Mouse (Mus musculus): ENCODE data around the gene Odf3l1. TPM values are rescaled to one million over a fixed set of nuclear protein-coding genes. Genes with fewer than 3 reads are reported as not detected.
"Not testable (repeated sequence)": the region's sequence is repeated elsewhere in the genome, so short reads cannot be mapped to it uniquely, and the experiment has no call there.

Gene Odf3l1
- polyA plus RNA-seq (2014; fragmentation: Nextera tagmentation; extraction: Ambion mirVana) = 0.23 and 1.1 TPM in 2 replicates

DNA sequence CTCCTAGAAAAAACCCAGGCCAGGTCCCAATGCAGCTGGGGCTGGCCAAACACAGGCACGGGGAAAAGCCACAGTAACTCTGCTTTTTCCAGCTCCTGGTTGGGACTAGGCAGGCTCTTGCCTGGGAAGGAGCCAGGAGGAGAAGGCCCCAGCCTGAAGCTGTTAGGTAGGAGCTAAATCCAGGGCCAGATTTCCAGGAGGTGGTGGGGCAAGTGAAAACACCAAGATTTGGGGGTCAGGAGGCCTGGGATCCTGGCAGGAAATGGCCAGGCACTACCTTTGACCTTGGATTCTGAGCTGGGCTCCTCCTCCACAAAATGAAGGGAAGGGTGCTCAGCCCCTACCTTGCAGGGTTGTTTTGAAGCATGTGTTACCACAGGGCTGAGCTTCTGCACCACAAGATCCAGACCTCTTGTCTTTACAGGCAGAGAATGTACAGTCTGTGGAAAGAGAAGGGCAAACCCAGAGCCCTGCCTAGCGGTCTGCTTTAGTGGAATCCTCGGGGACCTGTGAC, at the start of gene Odf3l1:
TSS of gene Odf3l1 (minus strand) at position 464 of the 514 bp plus-strand sequence.
- WGBS = 8% methylated on average over 3 of the region's 3 CpGs
- Histone ChIP-seq H3K4me1 (ENCODE audit: insufficient read depth) (peaks cover 41% of the 10 kb centered on the region), H3K4me2 (peak within 1 kb of the TSS; percentile 70), H3K36me3 (ENCODE audit: insufficient read depth) (no peaks in the 10 kb centered on the region), H3K9ac (peak within 1 kb of the TSS; percentile 54), H3K27me3 (ENCODE audit: insufficient read depth, low read length) (no peaks in the 10 kb centered on the region; the same call in 1 of the 2 replicates), H3K9me3 (ENCODE audit: low read depth, low read length) (no peaks in the 10 kb centered on the region), H3K27ac (ENCODE audit: low read depth) (peak within 1 kb of the TSS; percentile 66), H3K4me3 (ENCODE audit: low read depth, low read length) (peak within 1 kb of the TSS; percentile 47)
- ATAC-seq (ENCODE audit: insufficient read depth) = no peak
- DNase-seq = peak; percentile 72
- TF ChIP-seq CTCF (IDR thresholded peaks at IDR 0.05; ENCODE audit: low read depth) = no peak

DNA sequence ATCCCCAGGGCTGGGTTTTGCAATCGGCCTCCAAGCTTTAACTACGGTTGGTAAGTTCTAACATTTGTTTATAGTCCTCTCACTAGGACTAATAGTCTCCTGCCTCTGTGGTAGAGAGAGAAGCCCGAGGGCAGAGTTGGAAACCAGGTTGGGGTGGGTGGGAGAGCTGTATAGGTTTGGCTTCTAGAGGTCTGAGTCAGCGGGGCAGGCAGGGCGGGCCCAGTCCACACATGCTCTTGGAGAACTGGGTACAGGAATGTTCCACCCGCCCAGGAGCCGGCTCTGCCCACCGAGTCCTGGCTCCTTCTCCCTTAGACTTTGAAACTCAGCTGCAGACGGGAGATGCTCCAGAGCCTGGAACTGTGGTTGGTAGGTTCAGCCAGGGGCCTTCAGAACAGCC, 49.5 kb upstream of the Odf3l1 start:
- Histone ChIP-seq H3K9ac (no peak overlapping the region), H3K27ac (ENCODE audit: low read depth) (no peak overlapping the region), H3K4me1 (ENCODE audit: insufficient read depth) (no peaks in the 10 kb centered on the region), H3K4me2 (no peak overlapping the region), H3K36me3 (ENCODE audit: insufficient read depth) (peaks cover 47% of the 10 kb centered on the region), H3K4me3 (ENCODE audit: low read depth, low read length) (no peak overlapping the region), H3K27me3 (ENCODE audit: insufficient read depth, low read length) (no peaks in the 10 kb centered on the region), H3K9me3 (ENCODE audit: low read depth, low read length) (no peaks in the 10 kb centered on the region)
- 77% methylated on average over 9 of the region's 9 CpGs for WGBS
- no peak for TF ChIP-seq CTCF (IDR thresholded peaks at IDR 0.05; ENCODE audit: low read depth)
- DNase-seq (no peak), ATAC-seq (ENCODE audit: insufficient read depth) (no peak)

DNA sequence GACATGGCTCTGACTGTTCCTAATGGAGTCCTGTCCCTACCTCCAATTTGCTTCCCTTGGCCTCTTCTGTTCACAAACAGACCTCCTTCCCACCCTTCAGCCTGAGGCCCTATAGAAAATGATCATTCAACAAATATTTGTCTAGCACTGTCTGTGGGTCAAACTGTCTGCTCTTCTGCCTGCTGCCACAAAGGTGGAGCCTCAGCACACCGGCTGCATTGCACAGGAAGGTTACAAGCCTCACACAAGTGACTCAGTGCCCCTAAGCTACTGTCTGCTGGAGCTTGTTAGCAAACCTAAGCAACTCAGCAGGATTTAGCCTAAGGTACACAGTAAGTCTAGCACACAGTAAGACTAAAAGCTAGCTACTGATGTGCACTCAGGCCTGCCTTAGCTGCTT, 46.5 kb upstream of the Odf3l1 start:
- Histone ChIP-seq H3K4me2 (no peak overlapping the region), H3K27me3 (ENCODE audit: insufficient read depth, low read length) (no peaks in the 10 kb centered on the region), H3K9me3 (ENCODE audit: low read depth, low read length) (no peaks in the 10 kb centered on the region), H3K4me1 (ENCODE audit: insufficient read depth) (no peaks in the 10 kb centered on the region), H3K36me3 (ENCODE audit: insufficient read depth) (peaks cover 20% of the 10 kb centered on the region; the same call in 1 of the 2 replicates), H3K4me3 (ENCODE audit: low read depth, low read length) (no peak overlapping the region), H3K9ac (no peak overlapping the region), H3K27ac (ENCODE audit: low read depth) (no peak overlapping the region)
- TF ChIP-seq CTCF (IDR thresholded peaks at IDR 0.05; ENCODE audit: low read depth) = no peak
- WGBS = 29% methylated on average over 1 of the region's 1 CpGs
- ATAC-seq (ENCODE audit: insufficient read depth) = no peak
- no peak for DNase-seq

DNA sequence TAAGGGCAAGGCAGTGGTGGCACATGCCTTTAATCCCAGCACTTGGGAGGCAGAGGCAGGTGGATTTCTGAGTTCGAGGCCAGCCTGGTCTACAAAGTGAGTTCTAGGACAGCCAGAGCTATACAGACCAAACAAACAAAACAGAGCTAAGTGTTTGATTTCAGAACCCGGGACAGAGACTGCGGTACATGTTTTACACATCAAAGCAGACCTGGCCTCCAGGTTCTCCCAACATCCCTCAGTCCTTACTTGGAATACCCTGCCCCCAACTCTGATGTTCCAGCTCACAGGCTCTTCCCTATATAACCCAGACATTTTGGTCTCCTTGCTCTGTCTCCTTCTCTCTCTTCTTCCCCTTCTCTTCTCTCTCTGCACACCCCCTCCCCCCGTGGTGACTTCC, 45.5 kb upstream of the Odf3l1 start:
- H3K4me2 ChIP-seq; H3K36me3 ChIP-seq (ENCODE audit: insufficient read depth); DNase-seq; ATAC-seq (ENCODE audit: insufficient read depth); H3K9ac ChIP-seq; H3K4me3 ChIP-seq (ENCODE audit: low read depth, low read length); H3K9me3 ChIP-seq (ENCODE audit: low read depth, low read length); H3K27ac ChIP-seq (ENCODE audit: low read depth); H3K4me1 ChIP-seq (ENCODE audit: insufficient read depth); H3K27me3 ChIP-seq (ENCODE audit: insufficient read depth, low read length): not testable (repeated sequence)
- WGBS = 49% methylated on average over 4 of the region's 4 CpGs

DNA sequence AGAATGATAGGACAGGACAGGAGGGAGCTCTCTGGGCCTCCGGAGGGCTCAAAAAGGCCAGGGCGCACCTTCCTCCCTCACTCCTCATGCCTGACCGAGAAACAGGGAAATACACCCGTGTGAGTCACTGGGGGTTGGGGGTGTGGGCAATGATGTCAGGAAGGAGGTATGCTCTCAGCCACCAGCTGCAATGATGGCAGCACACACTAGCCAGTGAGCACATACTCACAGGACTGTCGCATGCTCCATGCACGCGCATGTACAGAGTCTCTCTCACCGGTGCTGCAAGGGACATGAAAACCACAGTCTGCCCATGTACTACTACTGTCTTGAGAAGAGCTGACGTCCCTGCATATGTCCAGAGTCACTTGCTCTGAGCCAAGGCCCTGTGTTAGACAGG, 43.1 kb upstream of the Odf3l1 start:
- WGBS = 76% methylated on average over 9 of the region's 9 CpGs
- H3K27ac ChIP-seq (ENCODE audit: low read depth) = no peak overlapping the region
- H3K9ac ChIP-seq = no peak overlapping the region
- DNase-seq (no peak), ATAC-seq (ENCODE audit: insufficient read depth) (no peak)
- H3K4me1 ChIP-seq (ENCODE audit: insufficient read depth) = no peaks in the 10 kb centered on the region
- H3K4me2 ChIP-seq = no peak overlapping the region
- H3K4me3 ChIP-seq (ENCODE audit: low read depth, low read length) = no peak overlapping the region
- no peaks in the 10 kb centered on the region for H3K9me3 ChIP-seq (ENCODE audit: low read depth, low read length)
- TF ChIP-seq CTCF (IDR thresholded peaks at IDR 0.05; ENCODE audit: low read depth) = no peak
- H3K27me3 ChIP-seq (ENCODE audit: insufficient read depth, low read length) = no peaks in the 10 kb centered on the region
- no peaks in the 10 kb centered on the region for H3K36me3 ChIP-seq (ENCODE audit: insufficient read depth)

DNA sequence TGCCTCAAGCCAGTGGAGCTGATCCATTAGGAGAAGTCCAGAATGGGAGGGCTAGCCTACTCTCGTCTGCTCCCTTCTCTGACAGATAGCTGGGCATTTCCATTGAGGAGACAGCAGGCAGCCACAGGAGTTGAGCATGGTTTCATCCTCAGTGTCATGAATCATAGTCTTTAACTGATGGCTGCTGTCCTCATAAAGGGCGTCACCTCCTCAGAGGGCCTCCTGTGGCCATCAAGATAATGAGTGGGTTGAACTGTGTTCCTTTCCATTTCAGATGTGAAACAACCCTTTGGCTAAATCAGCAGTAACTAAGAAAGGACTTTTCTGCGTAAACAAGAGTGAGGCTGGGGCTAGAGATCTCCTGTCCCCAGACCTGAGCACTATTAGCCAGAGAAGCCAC, 39.2 kb upstream of the Odf3l1 start:
- Histone ChIP-seq H3K4me2 (no peak overlapping the region), H3K4me3 (ENCODE audit: low read depth, low read length) (no peak overlapping the region), H3K9me3 (ENCODE audit: low read depth, low read length) (no peaks in the 10 kb centered on the region), H3K36me3 (ENCODE audit: insufficient read depth) (no peaks in the 10 kb centered on the region), H3K27ac (ENCODE audit: low read depth) (no peak overlapping the region), H3K27me3 (ENCODE audit: insufficient read depth, low read length) (no peaks in the 10 kb centered on the region), H3K4me1 (ENCODE audit: insufficient read depth) (no peaks in the 10 kb centered on the region), H3K9ac (no peak overlapping the region)
- no peak for ATAC-seq (ENCODE audit: insufficient read depth)
- TF ChIP-seq CTCF (IDR thresholded peaks at IDR 0.05; ENCODE audit: low read depth) = no peak
- WGBS = 86% methylated on average over 3 of the region's 3 CpGs
- no peak for DNase-seq

DNA sequence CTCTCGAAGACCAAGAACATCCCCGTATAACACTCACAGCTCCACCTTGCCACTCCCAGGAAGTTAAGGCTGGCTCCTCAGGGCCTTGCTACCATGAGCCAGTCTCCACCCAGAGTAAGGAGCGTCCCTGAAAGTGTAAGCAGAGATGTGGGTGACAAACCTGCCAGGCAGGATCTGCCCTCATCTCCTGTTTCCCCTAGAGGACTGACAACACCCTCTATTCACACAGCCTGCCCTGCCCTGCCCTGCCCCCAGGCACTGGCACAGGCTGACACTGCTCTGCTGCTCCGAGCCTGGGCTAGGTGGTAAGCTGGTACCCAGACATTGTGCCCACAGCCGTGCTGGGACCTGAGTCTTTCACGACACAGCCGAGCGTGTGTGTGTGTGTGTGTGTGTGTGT, 36.7 kb upstream of the Odf3l1 start:
- Histone ChIP-seq H3K4me3 (ENCODE audit: low read depth, low read length) (no peak overlapping the region), H3K4me2 (no peak overlapping the region), H3K4me1 (ENCODE audit: insufficient read depth) (no peaks in the 10 kb centered on the region), H3K9ac (no peak overlapping the region), H3K36me3 (ENCODE audit: insufficient read depth) (no peaks in the 10 kb centered on the region), H3K9me3 (ENCODE audit: low read depth, low read length) (no peaks in the 10 kb centered on the region), H3K27me3 (ENCODE audit: insufficient read depth, low read length) (no peaks in the 10 kb centered on the region), H3K27ac (ENCODE audit: low read depth) (no peak overlapping the region)
- WGBS = 42% methylated on average over 8 of the region's 8 CpGs
- ATAC-seq (ENCODE audit: insufficient read depth) (peak; percentile 51; the same call in 1 of the 2 replicates), DNase-seq (no peak)
- no peak for TF ChIP-seq CTCF (IDR thresholded peaks at IDR 0.05; ENCODE audit: low read depth)

DNA sequence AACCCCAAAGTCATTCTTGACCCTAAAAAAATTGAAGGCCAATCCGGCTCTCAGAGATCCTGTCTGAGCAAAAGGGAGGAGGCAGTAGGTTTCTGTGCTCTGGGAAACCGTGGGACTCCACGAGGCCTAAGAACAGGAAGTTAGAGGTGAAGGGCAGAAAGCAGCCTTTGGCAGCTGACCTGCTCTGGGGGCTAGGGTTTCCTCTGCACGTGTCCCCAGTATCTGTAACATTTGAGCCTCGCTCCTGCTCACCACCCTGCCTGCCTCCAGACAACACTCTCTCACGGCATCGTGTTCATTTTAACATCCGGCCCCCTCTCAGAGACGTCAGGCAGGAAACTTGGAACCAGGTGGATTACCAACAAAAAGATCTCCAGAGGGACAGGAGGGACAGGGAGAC, 36.1 kb upstream of the Odf3l1 start:
- DNase-seq (no peak), ATAC-seq (ENCODE audit: insufficient read depth) (no peak)
- WGBS = 31% methylated on average over 9 of the region's 9 CpGs
- Histone ChIP-seq H3K4me1 (ENCODE audit: insufficient read depth) (no peaks in the 10 kb centered on the region), H3K9ac (no peak overlapping the region), H3K36me3 (ENCODE audit: insufficient read depth) (no peaks in the 10 kb centered on the region), H3K4me3 (ENCODE audit: low read depth, low read length) (no peak overlapping the region), H3K27ac (ENCODE audit: low read depth) (no peak overlapping the region), H3K4me2 (no peak overlapping the region), H3K27me3 (ENCODE audit: insufficient read depth, low read length) (no peaks in the 10 kb centered on the region), H3K9me3 (ENCODE audit: low read depth, low read length) (no peaks in the 10 kb centered on the region)
- TF ChIP-seq CTCF (IDR thresholded peaks at IDR 0.05; ENCODE audit: low read depth) = no peak

All from lung, embryonic 14.5 days (tissue).